Mouse (Mus musculus) embryonic fibroblast, embryonic 13.5 days (primary cell): ENCODE measurements around the gene Siglec1. TPM values are rescaled to one million over a fixed set of nuclear protein-coding genes. Genes with fewer than 3 reads are reported as not detected.
A peak's percentile ranks its signal among the peaks of the same experiment; 100 is the strongest.

Experiments used
- H3K27ac ChIP-seq: 2 replicates; pipeline ENCODE4 v1.5.1; 2012; ENCODE audit warnings: low read length, control low read depth, inconsistent platforms; ENCODE audit not compliant: insufficient read depth
- H3K4me1 ChIP-seq: 2 replicates; pipeline ENCODE4 v1.6.1; 2011; ENCODE audit warnings: low read length; ENCODE audit not compliant: control insufficient read depth, insufficient read depth
- H3K4me3 ChIP-seq: 2 replicates; pipeline ENCODE4 v1.5.1; 2011; ENCODE audit warnings: mild to moderate bottlenecking, control low read depth, low read length; ENCODE audit not compliant: insufficient read depth
- CTCF ChIP-seq: IDR thresholded peaks from 2 replicates; pipeline ENCODE4 v1.5.1; 2011; ENCODE audit warnings: mild to moderate bottlenecking, control low read depth, low read length, moderate library complexity, borderline replicate concordance; ENCODE audit not compliant: insufficient read depth
- POLR2A ChIP-seq: IDR thresholded peaks from 2 replicates; pipeline ENCODE4 v1.6.1; 2011; ENCODE audit warnings: low read depth, mild to moderate bottlenecking, control low read depth, low read length, moderate library complexity
- polyA plus RNA-seq: library from polyadenylated mRNA; stranded (reverse); fragments of >200 nt; gene quantifications from 2 replicates; pipeline ENCODE4 v1.2.4, GENCODE M21; 2011; ENCODE audit warnings: low read depth; ENCODE audit not compliant: missing spikeins, insufficient read length

The Siglec1 gene
- polyA plus RNA-seq, 1 experiment, result 0.70 TPM

DNA sequence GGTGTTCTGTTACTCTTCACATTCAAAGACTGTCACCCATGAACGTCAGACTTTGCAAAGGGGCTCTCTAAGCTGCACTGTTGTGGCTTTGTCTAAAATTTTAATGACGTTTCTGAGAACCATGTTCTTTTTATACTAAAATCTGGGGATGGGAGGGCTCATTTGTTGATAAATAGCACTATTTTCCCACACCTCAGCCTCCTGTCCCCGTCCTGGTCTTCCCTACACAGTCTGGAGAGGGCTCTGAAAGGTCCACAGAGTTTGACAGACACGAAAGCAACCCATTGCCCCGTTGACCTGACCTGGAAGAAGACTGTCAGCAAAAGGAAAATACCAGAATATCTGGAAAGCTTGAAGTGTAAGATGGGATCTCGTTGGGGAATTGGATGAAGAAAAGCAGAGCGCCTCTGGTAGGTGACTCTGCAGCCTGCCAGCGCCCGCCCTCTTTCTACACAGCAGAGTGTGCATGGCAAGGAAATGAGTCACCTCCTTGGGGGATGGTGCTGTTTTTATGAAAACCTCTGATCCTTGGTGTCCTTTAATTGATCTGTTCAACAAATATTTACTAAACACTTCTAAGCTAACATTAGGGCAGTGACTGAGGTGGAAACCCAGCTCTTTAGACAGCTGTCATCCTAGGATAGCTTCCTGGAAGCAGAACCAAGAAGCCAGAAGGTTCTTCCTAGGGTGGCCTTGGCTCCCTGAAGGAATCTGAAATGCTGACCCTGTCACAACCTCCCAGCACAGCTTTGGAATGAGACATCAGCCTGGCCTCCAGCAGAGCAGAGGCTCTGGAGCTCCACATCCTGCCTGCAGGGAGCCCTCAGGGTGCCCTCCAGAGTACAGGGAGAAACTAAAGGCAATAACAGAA is 57.3 kb downstream of the Siglec1 start:
- Histone ChIP-seq H3K27ac (peak overlapping the region; percentile 97), H3K4me3 (no peak overlapping the region), H3K4me1 (peaks cover 21% of the 10 kb centered on the region)
- TF ChIP-seq POLR2A, result no peak
- TF ChIP-seq CTCF, result no peak

DNA sequence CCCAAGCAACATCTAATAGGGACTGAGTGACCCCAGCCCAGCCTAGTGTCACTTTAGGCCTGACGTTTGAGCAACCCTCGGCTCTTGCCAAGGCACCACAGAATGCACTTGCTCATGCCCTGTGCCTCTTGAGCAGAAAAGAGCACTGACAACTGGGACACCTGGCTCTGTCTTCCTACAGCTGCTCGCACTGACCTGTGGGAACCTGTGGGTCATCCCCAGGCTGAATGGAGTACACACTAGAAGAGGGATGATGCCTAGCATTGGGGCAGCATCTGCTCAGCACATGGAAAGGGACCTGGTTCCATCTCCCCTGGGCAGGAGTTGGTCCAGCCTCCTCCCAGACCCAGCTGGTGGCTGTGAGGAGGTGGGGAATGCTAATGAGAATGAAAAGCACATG is 59.6 kb downstream of the Siglec1 start:
- Histone ChIP-seq H3K27ac (no peak overlapping the region), H3K4me1 (peaks cover 21% of the 10 kb centered on the region)
- no peak for TF ChIP-seq CTCF
- no peak for TF ChIP-seq POLR2A

DNA sequence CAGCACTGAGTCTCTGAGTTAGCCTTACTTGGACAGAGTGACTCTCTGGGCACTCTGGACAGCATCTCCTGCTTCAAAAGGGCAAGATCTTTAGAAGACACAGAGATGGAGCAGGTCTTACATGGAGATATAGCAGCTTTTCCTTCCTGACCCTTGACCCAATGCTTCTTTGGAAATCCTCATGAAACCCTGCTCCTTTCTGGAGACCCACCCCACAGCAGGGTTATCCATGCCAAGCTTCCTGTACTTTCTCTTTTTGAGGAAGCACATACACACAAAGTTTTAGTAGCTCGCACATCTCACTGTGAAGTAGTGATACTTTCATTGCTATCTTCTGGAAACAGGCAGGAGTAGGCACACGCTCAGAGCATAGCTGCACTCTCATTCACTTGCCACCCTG is 61.3 kb downstream of the Siglec1 start:
- H3K4me1 ChIP-seq, result peaks cover 14% of the 10 kb centered on the region
- H3K4me3 ChIP-seq, result no peak overlapping the region
- TF ChIP-seq POLR2A, result no peak
- no peak for TF ChIP-seq CTCF
- H3K27ac ChIP-seq, result no peak overlapping the region

More for the DNA sequence above, 59.6 kb downstream of the Siglec1 start:
- H3K4me3 ChIP-seq, result no peak overlapping the region

Other genes starting within 250 kb of the Siglec1 start
- 67.2 and 101 TPM in 2 replicates for gene 4930402H24Rik, start 180.4 kb downstream of the Siglec1 start, polyA plus RNA-seq
- 28.4 and 30.0 TPM in 2 replicates for gene Atrn, start 180.3 kb downstream of the Siglec1 start, polyA plus RNA-seq
- 3.8 and 9.4 TPM in 2 replicates for gene Gfra4, start 43.7 kb downstream of the Siglec1 start, polyA plus RNA-seq
- 15.6 and 23.3 TPM in 2 replicates for gene Adam33, start 23.0 kb downstream of the Siglec1 start, polyA plus RNA-seq
- 7.3 and 8.6 TPM in 2 replicates for gene Hspa12b, start 40.5 kb upstream of the Siglec1 start, polyA plus RNA-seq
- gene Gm11037, start 46.7 kb upstream of the Siglec1 start, polyA plus RNA-seq, result not detected in 2 replicates
- 29.0 and 34.0 TPM in 2 replicates for gene 1700037H04Rik, start 73.3 kb upstream of the Siglec1 start, polyA plus RNA-seq
- 52.2 and 55.0 TPM in 2 replicates for gene Cenpb, start 93.3 kb upstream of the Siglec1 start, polyA plus RNA-seq
- gene Cdc25b, start 100.2 kb upstream of the Siglec1 start, polyA plus RNA-seq, result 19.4 and 33.1 TPM in 2 replicates
- gene Spef1, start 100.5 kb upstream of the Siglec1 start, polyA plus RNA-seq, result 4.4 and 10.8 TPM in 2 replicates
- gene Ap5s1, start 120.3 kb upstream of the Siglec1 start, polyA plus RNA-seq, result 13.0 and 13.8 TPM in 2 replicates
- 23.1 and 24.8 TPM in 2 replicates for gene Mavs, start 147.3 kb upstream of the Siglec1 start, polyA plus RNA-seq
- 65.3 and 65.4 TPM in 2 replicates for gene Pank2, start 175.7 kb upstream of the Siglec1 start, polyA plus RNA-seq